Mouse (Mus musculus) embryo, embryonic 11.5 days (tissue): ENCODE results near the gene Aldh2.
"Not testable (repeated sequence)": the region's sequence is repeated elsewhere in the genome, so short reads cannot be mapped to it uniquely, and the experiment has no call there.

Source experiments
- DNase-seq: peaks from one replicate; pipeline ENCODE4 v3.0.0-alpha.2; 2012; ENCODE audit warnings: low read depth, low spot score

Aldh2 gene

GRCm38 (mm10) chr5:121593451-121594401 lies at the start of gene Aldh2:
Gene Aldh2, minus strand, starts transcription at chr5:121593824.
- peak; percentile 71 for DNase-seq

- DNase-seq: no peak
Measured at GRCm38 (mm10) chr5:121639601-121640000, 46.0 kb upstream of the Aldh2 start.

GRCm38 (mm10) chr5:121637296-121637695 lies 43.7 kb upstream of the Aldh2 start:
- no peak for DNase-seq

GRCm38 (mm10) chr5:121634668-121635067 lies 41.0 kb upstream of the Aldh2 start:
- no peak for DNase-seq

- no peak for DNase-seq
Measured at GRCm38 (mm10) chr5:121632804-121633203, 39.2 kb upstream of the Aldh2 start.

- DNase-seq: not testable (repeated sequence)
Measured at GRCm38 (mm10) chr5:121631106-121631647, 37.6 kb upstream of the Aldh2 start.

- DNase-seq: peak; percentile 46
Measured at GRCm38 (mm10) chr5:121627871-121628270, 34.2 kb upstream of the Aldh2 start.

- DNase-seq: no peak
Measured at GRCm38 (mm10) chr5:121623241-121623640, 29.6 kb upstream of the Aldh2 start.

GRCm38 (mm10) chr5:121621102-121621501 lies 27.5 kb upstream of the Aldh2 start:
- DNase-seq: no peak

- peak; percentile 80 for DNase-seq
Measured at GRCm38 (mm10) chr5:121618592-121619513, 25.2 kb upstream of the Aldh2 start, which contains the start of gene Acad12. Gene Acad12, minus strand, starts transcription at chr5:121618938.

- not testable (repeated sequence) for DNase-seq
Measured at GRCm38 (mm10) chr5:121614921-121615320, 21.3 kb upstream of the Aldh2 start.

- DNase-seq: no peak
Measured at GRCm38 (mm10) chr5:121612036-121612435, 18.4 kb upstream of the Aldh2 start.

GRCm38 (mm10) chr5:121609556-121610135 lies 16.0 kb upstream of the Aldh2 start:
- not testable (repeated sequence) for DNase-seq

- no peak for DNase-seq
Measured at GRCm38 (mm10) chr5:121606151-121606550, 12.5 kb upstream of the Aldh2 start.

GRCm38 (mm10) chr5:121603815-121604214 lies 10.2 kb upstream of the Aldh2 start:
- not testable (repeated sequence) for DNase-seq

- DNase-seq: peak; percentile 76
Measured at GRCm38 (mm10) chr5:121601547-121602299, 8.1 kb upstream of the Aldh2 start.

GRCm38 (mm10) chr5:121598871-121599610 lies 5.4 kb upstream of the Aldh2 start:
- DNase-seq: no peak

- no peak for DNase-seq
Measured at GRCm38 (mm10) chr5:121597991-121598537, 4.4 kb upstream of the Aldh2 start.

GRCm38 (mm10) chr5:121597332-121597731 lies 3.7 kb upstream of the Aldh2 start:
- no peak for DNase-seq

- no peak for DNase-seq
Measured at GRCm38 (mm10) chr5:121596226-121596625, 2.6 kb upstream of the Aldh2 start.
